Mouse (Mus musculus): ENCODE results near the gene Mthfr.
A peak's percentile ranks its signal among the peaks of the same experiment; 100 is the strongest.
"Not testable (repeated sequence)": the region's sequence is repeated elsewhere in the genome, so short reads cannot be mapped to it uniquely, and the experiment has no call there.

Mthfr gene

DNA sequence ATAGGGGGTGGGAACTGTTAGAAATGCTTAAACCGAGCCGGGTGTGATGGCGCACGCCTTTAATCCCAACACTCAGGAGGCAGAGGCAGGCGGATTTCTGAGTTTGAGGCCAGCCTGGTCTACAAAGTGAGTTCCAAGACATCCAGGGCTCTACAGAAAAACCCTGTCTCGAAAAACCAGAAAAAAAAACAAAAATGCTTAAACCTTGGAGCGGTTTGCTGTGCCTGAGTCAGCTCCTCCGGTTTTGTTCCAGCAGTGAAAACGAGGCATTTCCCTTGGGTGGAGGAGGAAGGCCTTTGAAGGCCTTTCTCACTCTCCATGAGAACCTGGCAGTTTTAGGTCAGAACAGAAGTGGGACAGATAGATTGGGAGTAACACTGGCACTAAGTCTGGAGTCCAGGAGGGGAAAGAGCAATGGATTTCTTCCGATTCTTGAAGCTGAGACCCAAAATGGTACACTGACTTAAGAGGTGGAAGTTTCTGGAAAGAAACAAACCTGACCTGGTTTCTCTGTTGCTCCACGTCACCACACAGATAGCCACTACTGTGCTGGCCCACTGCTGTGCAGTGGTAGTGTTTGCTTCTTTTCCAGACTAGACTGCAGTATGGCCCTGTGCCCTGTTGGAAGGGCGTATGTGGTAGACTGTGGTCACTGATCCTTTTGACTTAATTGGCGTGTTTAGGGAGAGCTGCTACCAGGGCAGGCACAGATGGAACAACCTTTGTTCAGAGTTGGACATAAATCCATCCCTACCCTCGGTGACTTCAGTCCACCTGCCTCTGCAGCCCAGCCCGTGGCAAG lies 1.4 kb downstream of the Mthfr start:
- DNase-seq = no peak

DNA sequence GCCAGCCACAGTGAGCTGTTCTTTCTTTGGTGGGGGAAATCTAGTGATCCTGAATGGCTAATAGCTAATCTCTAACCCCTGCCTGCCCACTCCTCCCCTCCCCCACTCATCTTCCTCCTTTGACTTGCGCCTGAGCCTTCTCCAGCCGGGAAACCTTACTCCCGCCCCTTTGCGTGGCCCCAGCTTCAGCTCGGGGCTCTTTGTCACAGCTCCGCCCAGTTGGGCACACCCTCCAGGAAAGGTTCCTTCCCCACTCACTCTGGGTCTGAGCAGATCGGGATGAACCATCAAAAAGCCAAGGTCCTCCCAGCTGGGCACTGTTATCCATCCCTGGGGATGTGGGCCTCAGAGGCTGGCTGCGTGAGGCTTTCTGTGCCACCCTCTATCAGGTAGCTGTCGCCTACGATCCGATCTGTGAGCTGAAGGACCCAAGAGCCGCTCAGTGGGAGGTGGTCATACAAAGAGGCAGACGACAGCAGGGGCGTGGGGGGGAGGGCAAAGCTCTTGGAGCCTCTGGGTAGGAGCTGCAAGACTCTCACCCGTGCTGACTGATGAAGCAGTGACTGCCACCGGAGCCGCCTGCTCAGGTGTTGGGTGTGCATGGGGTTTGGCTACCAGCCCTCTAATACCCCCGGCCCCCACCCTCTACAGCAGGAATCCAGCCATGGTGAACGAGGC lies 2.2 kb downstream of the Mthfr start:
- DNase-seq = peak; percentile 83 to 90

DNA sequence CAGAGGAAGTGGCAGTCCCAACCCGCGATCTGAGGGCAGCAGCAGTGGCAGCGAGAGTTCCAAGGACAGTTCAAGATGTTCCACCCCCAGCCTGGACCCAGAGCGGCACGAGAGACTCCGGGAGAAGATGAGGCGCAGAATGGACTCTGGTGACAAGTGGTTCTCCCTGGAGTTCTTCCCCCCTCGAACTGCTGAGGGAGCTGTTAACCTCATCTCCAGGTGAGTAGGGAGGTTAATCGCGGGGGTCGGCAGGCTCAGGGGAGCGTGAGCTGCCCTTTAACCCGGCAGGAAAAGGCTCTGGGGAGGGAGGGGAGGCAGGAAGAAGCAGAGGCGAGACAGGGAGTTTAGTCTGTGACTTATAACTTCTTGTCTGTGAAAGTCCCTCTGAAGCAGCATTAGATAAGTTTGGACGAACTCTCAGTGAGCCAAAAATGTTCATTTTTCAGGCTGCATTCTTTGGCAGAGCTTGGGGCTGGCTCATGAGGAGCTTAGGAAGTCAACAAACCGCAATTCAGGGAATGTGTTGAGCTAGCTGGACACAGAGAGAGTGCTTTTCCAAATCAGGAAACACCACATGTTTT lies 2.8 kb downstream of the Mthfr start:
- DNase-seq = peak; percentile 46 to 65

DNA sequence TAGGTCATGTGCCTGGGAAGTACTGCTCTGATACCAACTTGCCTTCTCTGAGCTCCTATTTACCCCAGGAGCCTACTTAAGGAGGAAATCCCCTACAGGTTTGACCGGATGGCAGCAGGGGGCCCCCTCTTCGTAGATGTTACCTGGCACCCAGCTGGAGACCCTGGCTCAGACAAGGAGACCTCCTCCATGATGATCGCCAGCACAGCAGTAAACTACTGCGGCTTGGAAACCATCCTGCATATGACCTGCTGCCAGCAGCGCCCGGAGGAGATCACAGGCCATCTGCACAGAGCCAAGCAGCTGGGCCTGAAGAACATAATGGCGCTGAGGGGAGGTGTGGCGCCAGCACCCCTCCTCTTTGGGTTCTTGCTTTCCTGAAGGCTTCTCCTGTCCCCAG lies 4.5 kb downstream of the Mthfr start:
- DNase-seq = peak in 1 of 2 experiments; percentile 49

DNA sequence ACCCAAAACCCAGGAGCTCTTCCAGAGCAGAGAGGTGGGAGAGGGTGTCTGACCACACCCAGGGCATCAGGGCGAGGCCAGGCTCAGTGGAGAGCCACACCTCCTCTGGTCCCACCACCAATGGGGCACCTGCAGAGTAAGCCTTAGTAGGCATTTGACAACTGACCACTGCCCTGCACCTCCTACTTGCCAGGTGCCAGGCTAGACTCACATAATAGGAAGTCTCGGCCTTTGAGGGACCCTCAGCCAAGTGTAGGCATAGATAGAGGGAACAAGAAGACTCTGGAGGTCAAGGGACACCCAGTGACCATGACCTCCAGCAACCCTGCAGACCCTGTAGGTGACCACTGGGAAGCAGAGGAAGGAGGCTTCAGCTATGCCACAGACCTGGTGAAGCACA lies 5.2 kb downstream of the Mthfr start:
- DNase-seq = no peak

DNA sequence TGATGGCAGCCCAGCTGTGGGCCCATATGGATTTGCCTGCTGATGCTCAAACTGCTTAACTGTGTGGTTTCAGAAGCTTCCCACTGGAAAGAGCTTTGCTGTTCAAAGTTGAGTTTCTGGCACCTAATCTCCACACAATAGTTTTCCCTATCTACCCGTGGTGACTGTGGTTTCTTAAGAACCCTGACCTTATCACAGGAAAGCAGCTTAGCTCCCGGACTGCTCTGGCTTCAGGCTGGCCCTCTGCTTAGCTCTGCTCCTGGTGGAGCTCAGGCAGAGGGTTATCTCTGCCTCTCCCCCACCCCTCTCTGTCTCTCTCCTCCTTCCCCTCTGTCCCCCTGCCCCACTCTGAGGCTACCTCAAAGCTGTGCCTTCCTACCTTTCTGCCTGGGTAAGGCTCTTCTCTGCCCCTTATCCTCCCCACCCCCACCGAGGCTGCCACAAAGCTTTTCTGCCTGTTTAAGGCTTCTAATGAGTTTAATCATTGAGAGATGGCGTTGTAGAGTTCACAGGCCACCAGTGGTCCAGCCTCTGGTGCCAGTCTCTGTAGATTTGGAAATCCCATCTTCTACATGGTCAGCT lies 7.7 kb downstream of the Mthfr start:
- no peak for DNase-seq

DNA sequence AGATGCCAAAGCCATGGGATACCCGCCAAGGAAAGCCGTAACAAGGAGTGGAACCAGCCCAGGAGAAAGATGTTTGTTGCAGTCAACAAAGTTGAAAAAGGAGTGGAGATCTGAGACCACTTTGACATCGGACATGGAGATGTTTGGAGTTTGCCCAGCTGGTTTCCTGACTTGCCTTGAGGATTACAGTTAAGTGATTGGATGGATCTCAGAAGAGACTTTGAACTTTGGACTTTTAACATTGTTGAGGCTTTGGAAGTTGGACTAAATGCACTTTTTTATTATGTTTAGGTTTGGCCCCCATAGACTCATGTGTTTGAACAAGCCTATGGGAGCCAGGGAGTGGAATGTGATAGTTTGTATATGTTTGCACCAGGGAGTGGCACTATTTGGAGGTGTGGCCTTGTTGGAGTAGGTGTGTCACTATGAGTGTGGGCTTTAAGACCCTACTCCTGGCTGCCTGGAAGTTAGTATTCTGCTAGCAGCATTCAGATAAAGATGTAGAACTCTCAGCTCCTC lies 11.6 kb downstream of the Mthfr start:
- not testable (repeated sequence) for DNase-seq

DNA sequence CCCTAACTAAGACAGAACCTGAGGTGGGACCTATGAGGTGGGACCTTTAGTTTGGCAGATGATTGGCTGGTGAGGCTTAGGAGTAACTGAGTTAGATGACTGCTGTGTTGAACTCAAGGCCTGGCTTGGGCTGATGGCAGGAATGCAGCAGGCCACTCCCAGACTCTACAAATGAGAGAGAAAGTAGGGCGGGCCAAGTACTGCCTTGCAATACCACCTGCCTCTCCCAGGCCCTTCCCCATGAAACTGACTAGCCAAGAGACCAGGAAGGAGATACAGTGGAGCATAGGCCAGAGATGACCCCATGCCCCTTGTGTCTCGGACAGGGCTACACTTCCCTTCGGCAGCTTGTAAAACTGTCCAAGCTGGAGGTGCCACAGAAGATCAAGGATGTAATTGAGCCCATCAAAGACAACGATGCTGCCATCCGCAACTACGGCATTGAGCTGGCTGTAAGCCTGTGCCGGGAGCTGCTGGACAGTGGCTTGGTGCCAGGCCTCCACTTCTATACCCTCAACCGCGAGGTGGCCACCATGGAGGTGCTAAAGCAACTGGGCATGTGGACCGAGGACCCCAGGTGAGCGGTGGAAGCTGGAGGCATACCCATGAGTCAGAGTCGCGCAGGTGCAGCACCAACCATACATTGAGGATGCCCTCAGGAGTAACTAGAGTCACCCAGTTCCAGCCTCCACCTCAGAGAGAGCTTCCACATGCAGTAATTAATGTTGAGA lies 12.3 kb downstream of the Mthfr start:
- DNase-seq = no peak

DNA sequence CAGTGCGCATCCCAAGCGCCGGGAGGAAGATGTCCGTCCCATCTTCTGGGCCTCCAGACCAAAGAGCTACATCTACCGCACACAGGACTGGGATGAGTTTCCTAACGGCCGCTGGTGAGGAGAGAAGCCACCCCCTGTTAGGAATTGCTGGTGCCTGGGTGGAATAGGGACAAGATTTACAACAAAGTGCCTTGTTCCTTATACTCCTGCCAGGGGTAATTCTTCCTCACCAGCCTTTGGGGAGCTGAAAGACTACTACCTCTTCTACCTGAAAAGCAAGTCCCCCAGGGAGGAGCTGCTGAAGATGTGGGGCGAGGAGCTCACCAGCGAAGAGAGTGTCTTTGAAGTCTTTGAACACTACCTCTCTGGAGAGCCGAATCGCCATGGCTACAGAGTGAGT lies 13.0 kb downstream of the Mthfr start:
- DNase-seq = no peak

DNA sequence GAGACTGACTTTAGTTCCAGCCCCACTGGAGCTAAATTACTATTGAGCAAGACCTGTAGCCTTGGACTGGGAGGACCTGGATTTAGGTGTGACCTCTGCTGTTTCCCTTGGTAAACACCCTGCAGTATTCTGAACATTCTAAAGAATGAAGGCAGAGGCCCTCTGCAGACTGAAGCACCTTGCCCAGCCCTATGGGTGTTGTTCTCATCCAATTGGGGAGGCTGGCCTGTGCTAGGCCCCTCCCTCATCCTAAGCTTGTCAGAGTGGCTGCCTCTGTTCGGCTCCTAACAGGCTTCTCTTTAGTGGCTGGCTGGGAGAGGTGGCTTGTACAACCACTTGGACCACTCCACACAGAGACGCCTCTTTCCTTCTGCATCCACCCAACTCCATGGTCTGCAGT lies 14.1 kb downstream of the Mthfr start:
- no peak for DNase-seq

DNA sequence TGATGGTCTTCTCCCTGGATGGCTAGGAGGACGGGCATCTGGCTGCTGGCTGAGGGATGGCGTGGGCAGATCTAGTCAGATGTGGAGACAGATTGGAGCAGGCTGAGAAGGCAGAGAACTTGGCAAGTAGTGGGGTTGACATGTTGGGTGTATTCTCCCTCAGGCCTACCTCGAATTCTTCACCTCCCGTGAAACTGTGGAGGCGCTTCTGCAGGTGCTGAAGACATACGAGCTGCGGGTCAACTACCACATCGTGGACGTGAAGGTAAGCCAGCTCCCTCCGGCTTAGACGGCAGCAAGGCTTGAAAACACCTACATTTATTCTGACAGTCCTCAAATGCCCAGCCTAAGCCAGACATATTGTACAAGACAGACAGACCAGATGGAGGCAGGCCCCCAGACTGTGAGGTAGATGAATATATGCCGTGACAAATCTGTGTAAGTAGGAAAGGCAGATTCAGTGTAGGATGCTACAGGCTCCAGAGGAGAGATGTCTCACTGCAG lies 14.6 kb downstream of the Mthfr start:
- no peak for DNase-seq

DNA sequence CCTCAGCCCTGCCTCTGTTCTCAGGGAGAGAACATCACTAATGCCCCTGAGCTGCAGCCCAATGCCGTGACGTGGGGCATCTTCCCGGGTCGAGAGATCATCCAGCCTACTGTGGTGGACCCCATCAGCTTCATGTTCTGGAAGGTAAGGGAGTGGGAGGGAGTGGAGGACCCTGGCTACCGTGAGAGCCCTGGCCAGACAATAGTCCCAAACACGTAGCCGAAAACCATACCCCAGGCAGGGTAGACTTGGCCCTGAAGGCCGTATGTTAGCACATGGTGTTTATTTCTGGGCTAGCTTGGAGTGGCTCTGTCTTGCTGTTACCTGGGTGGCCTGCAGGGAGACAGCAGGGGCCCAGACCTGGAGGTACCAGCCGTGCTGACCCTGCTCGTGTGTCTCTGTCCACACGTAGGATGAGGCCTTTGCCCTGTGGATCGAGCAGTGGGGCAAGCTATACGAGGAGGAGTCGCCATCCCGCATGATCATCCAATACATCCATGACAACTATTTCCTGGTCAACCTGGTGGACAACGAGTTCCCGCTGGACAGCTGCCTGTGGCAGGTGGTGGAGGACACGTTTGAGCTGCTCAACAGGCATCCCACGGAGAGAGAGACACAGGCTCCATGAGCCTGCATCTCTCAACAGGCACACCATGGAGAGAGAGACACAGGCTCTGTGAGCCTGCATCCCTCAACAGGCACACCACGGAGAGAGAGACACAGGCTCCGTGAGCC lies 16.3 kb downstream of the Mthfr start:
- DNase-seq = no peak

DNA sequence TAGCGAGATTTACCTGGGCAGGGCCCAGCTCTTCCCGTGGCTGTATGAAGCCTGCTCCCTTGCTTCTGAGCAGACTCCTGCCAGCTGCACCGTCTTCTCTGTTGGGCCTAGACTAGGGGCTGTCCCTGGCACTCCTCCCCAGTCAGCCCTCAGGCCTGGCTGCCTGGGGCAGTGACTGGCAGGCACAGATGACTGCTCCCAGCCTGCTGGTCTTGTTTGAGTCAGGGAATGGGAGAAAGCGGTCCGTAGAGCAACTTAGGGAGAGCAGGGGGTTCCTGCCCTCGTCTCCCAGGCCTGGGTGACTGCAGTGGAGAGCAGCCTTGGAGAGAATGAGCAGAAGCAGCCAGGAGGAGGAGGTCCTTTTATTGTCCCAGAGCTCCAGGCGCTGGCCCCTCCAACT lies 17.4 kb downstream of the Mthfr start:
- no peak for DNase-seq

DNA sequence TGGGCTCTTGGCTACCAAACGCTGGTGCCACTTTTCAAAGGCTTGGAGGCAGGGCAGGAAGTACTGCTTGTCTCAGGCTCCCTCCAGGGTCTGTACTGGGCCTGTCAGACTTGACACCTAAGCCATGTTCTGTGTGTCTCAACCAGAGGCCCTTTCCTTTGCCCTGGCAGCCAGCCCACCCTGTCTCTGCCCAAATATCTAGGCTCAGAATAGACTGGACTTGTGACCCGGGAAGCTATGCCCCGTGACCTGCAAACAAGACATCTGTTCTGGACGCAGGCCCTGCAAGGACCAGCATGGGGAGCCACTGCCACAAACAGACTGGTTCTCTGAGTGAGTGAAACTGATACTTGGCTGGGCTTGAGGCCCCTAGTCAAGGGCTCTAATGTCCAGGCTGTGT lies 17.9 kb downstream of the Mthfr start:
- no peak for DNase-seq

DNA sequence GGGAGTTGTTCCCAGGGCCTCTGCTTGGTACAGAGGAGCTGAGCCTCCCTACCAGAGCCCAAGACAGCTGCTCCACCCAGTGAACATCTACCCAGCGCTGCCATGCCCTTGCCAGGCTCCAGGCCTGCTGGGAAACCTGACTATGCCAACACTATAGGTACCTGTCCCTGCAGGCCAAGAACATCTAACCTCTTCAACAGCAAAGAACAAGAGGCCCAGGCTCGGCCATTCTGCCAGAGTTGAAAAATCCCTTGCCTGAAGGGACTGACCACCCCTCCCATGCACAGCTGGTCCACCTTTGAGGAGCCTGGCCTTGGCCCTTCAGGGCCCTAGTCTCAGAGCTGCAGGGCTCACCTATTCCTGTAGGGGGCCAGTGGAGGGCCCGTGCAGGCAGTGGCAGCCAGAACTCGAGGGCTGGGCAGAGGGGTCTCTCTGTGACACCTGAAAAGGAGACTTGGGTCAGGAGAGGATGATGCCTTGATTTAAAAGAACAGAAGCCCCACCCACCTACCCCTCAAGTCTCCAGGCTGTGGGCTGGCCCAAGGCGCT lies 18.9 kb downstream of the Mthfr start:
- DNase-seq = no peak

DNA sequence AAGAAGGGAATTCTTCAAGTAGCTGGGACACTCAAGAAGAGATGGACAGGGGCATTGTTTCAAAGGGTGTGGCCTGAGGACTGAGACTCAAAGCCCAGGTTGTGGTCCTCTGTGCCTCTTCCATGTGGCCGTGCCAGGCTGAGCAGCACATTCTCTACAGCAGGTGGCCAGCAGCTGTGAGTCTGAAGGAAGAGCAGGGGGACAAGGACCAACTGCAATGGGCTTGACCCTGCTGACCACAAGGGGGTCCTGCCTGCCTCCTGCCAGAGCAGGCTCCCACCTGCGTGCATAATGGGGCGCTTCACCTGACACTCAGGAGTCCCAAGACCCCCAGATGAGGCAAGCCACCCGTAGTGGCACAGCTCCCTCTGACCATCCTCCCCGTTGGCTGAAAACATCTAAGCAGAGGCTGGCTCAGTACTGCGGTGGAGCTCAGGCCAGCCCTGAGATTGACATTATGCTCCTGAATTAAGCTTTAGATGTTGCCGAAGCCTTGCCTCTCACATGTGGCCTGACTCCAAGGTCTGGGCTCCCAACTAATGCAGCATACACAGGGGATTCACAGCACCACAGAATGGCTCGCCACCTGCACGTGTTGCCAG lies 19.4 kb downstream of the Mthfr start:
- no peak for DNase-seq

DNA sequence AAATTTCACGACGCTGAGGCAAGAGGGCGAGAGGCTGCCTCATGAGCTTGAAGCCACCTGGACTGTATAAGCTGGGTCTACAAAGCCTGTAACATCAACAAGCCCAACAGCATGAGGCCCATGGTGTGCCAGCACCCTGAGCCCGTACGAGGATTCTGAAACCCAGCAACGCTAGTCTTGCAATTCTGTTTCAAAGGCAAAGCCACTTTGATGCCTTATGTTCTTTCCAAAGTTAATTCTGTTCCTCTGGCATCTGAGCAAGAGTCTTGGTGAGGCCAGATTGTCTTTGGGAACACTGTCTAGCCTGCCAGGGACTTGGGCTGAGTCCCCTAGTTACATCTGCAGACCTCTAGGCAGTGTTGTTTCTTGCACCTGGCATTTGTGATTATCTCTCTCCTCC lies 20.1 kb downstream of the Mthfr start:
- no peak for DNase-seq

DNA sequence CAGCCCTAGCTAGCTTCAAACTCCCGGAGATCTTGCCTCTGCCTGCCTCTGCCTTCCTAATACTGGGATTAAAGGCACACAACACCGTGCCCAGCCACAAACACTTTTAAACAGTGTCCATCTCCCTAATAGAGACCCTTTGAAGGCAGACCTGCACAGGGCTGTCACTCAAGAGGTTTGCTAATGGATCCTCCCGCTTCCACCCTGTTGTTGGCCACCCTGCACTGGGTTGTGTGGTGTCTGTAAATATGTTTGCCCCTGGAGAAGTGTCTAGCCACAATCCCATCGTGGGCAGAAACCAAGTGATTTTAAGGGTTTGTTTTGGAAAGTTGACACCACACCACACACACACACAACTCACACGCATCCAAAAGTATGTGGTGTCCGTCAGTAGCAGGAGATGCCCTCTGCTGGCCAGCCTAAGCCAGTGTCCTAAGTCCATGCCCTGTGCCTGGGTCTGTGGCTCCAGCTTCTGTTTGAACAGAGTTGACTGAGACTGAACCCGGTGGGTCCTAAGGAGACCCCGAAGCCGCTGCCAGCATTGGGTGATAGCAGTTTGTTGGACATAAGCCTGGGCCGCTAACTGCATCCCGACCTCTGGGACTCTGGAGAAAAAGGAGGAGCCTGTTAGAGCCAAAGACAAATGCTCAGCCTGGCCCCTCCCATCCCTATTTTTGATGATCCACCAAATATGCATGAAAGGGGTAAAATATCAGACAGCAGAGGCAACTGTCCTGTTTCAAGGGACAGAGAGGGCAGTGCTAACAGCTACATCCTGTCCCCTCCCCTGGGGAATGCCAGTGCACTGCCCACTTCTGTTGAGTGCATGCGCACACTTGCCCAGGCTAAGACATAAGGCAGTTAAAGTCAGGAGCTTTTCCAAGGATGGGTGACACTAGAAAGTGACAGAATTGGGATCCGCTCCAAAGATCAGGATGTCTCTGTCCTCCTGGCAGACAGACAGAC lies 21.5 kb downstream of the Mthfr start:
- DNase-seq = peak; percentile 76 to 77

DNA sequence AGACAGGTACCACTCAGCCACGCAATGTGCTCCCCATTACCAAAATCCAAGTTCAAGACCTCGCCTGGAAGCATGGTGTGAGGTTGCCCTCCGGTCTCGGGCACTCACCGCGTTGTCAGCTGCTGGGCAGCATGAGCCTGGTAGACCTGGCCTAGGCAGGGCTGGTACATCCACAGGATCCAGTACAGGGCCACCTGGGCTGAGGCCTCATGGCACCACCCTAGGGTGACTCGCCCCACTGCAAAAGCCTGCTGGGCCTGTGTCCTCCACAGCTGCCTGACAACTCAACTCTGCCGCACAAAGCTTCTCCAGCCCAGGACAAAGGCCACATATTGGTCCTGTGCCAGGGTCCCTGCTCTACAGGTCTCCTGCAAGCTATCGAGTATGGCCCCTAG lies 22.2 kb downstream of the Mthfr start:
- DNase-seq = no peak
